Mouse (Mus musculus) heart, postnatal 4 days (tissue): ENCODE data around the gene Calr. TPM values are rescaled to one million over a fixed set of nuclear protein-coding genes. Genes with fewer than 3 reads are reported as not detected.
A peak's percentile ranks its signal among the peaks of the same experiment; 100 is the strongest.
"Not testable (repeated sequence)": the region's sequence is repeated elsewhere in the genome, so short reads cannot be mapped to it uniquely, and the experiment has no call there.

Source experiments
- DNase-seq: peaks from one replicate; pipeline ENCODE4 v3.0.0; 2021
- total RNA-seq, 2 experiments: library from RNA; stranded (reverse); gene quantifications; 2 replicates each; pipeline ENCODE4 v1.2.3; 2021

Calr gene
- total RNA-seq, 2 experiments from 2014 or later: 320 to 358 TPM

GRCm38 (mm10) chr8:84844397-84845070 lies 2.2 kb downstream of the Calr start:
- DNase-seq: no peak

DNA sequence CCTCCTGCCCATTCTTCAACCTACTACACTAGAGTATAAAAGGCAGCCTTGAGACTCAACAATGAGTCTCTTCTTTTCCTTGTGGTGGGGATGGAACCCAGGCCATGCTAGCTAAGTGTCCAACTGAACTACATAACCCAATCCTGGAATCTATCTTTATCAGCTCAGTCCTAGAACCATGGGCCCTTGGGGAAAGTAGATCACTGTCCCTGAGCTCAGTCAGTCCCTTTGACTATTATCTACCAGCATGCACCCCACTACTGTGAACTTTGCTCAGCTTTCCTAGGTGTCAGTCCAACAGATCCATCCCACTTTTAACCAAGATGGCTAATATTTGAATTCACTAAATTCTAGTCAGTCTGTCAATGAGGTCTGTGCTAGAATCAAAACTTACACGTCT lies 5.2 kb downstream of the Calr start:
- DNase-seq: no peak

- DNase-seq: peak; percentile 92
Measured at GRCm38 (mm10) chr8:84840248-84840999, 6.3 kb downstream of the Calr start, which contains the start of gene Rad23a. Rad23a (minus strand) TSS chr8:84840665.

DNA sequence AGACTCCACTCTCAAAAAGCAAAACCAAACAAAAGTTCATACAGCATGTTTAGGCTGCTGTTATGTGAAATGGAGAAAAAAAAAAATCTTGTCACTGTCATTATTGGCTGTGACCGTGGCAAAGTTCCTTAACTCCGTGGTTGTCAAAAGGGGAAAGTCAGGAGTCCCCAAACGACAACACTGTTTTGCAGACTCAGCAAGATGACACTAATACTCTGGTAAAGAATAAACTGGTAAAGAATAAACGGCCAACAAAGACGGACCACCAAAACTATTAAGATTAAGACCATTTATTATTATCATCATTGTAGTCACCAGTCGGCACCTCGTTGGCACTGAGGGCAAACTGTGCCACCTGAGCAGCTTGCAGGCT lies 6.9 kb downstream of the Calr start:
- no peak for DNase-seq

DNA sequence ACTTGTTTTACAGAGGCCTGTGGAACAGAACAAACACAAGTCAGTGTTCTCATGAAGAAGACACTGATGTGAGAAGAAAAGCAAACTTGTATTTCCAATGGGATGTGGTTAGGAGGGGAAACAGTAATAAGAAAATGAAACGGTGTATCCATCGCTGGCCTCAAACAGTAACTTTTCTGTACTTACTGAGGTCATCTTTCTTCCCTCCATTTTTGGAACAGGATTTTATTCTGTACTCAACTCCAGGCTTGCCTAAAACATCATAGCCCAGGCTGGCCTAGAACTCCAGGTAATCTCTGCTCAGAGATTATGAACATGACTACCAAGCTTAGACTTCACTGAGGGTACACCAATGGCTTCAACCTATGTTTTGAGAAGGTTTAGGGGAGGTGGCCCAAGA lies 7.3 kb downstream of the Calr start:
- DNase-seq: no peak

DNA sequence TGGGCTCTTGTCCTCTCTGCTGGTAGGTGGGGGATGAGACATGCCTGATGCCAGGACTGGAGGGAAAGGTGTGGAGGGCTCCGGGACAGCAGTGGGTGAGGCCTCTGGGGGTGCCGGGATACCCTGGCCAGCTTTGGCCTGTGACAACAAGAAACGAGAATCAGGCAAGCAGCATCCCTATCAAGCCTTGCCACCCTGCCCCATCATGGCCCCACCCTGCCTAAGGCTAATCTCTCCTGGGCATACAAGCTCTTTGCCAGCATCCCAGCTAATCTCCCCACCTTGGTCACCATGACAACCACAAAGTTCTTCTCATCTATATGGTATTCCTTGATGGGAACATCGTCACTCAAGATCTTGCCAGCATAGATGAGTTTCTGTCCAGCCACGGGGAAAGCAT lies 8.2 kb downstream of the Calr start:
- no peak for DNase-seq

- DNase-seq: no peak
Measured at GRCm38 (mm10) chr8:84837912-84838470, 8.7 kb downstream of the Calr start.

DNA sequence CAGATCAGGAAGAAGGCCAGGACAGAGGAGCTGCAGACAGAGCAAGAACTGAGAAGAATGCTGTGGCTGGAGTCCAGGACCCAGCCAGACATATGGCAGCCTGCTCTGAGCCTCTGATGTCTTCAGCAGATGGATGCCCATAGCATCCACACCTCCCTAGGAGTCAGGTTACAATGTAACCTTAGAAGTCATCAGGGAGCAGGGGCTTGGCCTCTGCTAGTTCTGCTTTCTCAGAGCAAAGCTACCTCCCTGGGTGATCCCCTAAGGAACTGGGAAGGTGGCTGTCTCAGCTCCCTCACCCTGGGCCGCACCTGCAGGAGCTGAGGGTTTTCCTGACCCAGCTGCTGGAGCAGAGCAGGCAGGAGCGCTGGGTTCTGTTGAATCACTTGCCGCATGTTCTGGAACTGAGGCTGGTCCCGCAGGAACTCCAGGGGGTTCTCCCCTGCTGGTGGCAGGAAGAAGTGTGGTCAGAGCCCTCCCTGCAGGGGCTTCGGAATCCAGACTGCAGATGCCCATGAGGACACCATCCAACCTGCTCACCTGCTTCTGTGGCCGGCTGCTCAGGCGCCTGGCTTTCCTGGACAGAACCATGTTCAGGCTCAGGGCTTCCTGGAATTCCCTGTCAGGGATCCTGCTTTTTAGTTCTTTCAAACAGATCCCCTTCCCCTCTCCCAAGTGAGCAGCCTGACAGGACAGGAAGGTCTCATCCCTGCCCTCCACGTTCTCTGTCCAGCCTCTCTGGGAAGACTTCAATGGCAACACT lies 9.4 kb downstream of the Calr start:
- no peak for DNase-seq

- peak; percentile 74 for DNase-seq
Measured at GRCm38 (mm10) chr8:84834866-84835855, 11.6 kb downstream of the Calr start.

- no peak for DNase-seq
Measured at GRCm38 (mm10) chr8:84834002-84834865, 12.5 kb downstream of the Calr start.

DNA sequence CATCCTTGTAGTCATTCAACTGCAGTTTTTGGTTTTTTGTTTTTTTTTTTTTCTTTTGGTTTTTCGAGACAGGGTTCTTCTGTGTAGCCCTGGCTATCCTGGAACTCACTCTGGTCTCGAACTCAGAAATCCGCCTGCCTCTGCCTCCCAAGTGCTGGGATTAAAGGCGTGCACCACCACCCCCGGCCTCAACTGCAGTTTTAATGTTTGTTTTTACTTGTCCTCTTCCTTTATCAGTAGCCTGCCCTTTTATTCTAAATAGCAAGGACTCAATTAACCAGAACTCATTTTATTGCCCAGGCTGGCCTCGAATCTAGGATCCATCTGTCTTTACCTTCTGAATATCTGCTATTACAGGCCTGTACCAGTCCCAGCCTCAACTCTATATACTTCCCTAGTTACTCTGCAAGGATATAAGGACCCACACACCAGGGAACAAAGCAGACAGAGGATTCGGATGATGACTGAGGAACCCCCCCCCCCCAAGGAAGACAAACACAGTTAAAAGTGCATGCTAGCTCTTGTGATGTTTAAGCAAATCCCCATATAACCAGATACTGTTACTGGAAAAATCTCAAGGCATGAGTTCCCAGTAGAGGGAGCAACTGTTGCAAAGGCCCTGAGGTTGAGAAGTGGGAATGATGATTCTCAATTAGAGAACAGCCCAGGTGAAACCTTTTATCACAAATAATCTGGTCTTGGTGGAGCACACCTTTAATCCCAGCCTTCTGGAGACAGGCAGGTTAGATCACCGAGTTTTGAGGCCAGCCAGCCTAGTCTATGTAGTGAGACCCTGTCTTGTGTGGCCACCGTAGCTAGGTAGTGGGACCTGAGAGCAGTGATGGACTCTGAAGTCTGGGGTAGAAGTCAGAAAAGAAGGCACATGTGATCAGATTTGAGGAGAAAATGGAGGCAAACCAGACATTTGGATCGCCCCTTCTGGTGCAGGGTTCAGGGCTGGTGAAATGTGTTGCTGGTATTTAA lies 13.7 kb downstream of the Calr start:
- DNase-seq: no peak

DNA sequence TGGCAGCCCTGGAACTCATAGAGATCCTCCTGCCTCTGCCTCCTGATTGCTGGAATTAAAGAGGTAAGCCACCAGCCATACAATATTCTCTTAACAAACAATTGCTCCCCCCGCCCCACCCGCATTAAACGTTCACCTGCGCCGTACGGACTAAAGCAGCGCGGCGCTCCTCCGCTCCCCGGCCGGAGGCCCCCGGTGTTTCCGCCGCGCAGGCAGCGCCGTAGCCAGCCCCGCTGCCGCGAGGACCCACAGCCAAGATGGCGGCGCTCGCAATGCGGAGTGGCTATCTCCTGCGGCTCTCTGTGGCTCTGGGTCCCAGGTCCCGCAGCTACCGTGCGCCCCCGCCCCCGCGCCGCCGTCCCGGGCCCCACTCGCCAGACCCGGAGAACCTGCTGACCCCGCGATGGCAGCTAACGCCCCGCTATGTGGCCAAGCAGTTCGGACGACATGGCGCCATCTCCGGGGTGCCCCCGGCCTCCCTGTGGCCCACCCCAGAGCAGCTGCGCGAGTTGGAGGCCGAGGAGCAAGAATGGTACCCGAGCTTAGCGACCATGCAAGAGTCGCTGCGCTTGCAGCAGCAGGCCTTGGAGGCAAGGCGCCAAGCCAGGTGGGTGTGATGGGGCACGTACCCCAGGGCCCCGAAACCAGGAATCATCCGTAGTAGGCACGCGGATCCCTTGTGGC lies 14.6 kb downstream of the Calr start:
- peak; percentile 84 for DNase-seq

- DNase-seq: peak; percentile 40
Measured at GRCm38 (mm10) chr8:84831490-84831889, 15.2 kb downstream of the Calr start, which contains the start of gene Gadd45gip1. Gadd45gip1 (plus strand) TSS chr8:84831522.

GRCm38 (mm10) chr8:84826518-84826917 lies 20.2 kb downstream of the Calr start:
- not testable (repeated sequence) for DNase-seq

GRCm38 (mm10) chr8:84825636-84826035 lies 21.1 kb downstream of the Calr start:
- no peak for DNase-seq

DNA sequence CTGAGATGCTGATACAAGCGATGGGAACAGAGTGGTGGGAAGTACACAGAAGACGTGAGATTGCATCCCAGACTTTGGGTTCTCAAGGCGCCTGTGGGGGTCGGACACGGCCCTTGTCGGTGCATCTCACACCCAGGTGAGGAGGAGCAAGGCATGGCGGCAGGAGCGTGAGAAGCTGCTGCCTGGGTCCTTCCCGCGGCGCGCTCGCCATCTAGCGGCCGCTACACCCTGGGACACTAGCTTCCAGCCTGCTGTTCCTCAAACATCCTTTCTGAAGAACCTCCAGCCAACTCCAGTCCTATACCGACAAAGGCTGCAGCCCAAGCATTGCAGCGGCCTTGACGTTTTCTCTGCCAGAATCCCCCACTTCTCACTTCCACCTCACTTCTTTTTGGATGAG lies 23.1 kb downstream of the Calr start:
- peak; percentile 70 for DNase-seq

DNA sequence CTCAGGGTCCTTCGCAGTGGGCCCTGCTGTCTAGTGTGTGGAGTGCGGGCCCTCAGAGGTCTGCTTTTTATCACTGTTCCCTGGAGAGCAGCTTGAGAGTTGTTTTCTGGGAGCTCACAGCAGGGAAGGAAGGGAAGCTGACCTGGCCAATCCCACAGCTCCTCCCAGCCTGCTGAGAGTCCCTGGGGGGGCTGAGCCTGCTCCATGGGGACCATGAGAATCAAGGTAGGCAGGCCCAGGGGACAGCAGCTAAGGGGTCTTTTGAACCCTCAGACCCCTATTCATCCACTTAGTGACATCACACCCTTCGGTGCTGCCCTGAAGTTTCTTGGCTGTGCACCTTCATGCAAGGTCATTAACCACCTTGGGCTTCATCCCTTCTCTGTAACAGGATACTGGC lies 24.0 kb downstream of the Calr start, which contains the start of gene Dand5:
Dand5 (minus strand) TSS at position 101 of the 400 bp plus-strand sequence.
- no peak for DNase-seq

DNA sequence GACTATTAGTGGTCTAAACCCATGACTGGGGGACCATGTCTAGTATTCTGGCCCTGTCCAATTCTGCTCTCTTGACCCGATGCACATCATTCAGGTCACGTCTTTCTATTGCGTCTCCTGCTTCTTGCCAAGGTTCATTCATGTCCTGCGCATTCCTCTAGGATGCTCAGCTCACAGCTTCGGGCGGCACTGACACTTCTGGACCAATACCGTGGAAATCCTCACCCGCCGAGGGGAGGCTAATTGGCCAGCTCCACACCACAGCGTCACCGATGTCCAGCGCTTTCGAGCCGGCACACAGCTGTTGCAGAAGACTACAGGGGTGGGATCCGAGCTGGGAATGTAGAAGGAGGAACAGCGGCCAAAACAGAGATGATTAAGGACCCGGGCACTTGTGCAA lies 30.6 kb downstream of the Calr start:
- no peak for DNase-seq

GRCm38 (mm10) chr8:84815547-84815946 lies 31.2 kb downstream of the Calr start:
- DNase-seq: peak; percentile 99
